Mouse (Mus musculus): Measurements from ENCODE around the gene Cbx7.

Gene Cbx7

GRCm38 (mm10) chr15:80000694-80001093 lies 29.8 kb upstream of the Cbx7 start:
- no peak for DNase-seq

GRCm38 (mm10) chr15:79997988-79998387 lies 27.1 kb upstream of the Cbx7 start:
- no peak for DNase-seq

- no peak for DNase-seq
Observed at GRCm38 (mm10) chr15:79996781-79997180, 25.9 kb upstream of the Cbx7 start.

DNA sequence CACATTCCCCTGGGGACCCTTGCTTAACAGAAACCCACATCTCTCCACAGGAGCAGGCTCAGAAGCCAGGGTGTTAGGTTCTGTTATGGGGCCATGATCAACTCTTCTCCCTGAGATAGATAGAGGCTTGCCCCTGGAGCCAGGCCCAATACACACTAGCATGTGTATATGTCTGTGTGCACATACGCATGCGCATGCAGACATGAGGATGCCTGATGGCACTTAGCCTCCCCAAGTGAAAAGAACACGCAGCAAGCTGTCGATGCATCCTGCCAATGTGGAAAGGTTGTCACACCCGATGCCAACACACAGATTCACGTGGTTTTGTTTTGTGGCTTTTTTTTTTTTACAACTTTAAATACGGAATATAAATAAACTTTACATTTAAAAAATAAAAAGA lies 24.6 kb upstream of the Cbx7 start:
- no peak for DNase-seq

- DNase-seq: no peak
Observed at GRCm38 (mm10) chr15:79994566-79994965, 23.6 kb upstream of the Cbx7 start.

DNA sequence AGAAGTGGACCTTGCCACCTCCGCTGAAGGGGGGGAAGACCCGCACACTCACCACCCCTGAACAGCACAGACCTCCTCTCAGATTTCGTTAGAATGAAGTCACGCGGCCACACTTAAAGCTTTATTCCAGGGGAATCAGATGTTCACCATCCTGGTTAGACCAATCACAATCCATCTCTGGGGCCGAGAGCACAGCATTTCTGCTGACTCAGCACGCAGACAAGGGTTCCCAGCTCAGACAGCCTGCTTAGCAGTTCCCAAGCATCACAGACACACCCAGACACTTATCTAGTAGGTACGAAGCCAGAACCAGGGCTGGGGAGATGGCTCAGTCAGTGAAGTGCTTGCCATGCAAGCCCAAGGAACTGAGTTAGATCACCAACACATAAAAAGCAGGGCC lies 15.3 kb upstream of the Cbx7 start:
- no peak for DNase-seq

- no peak for DNase-seq
Observed at GRCm38 (mm10) chr15:79985471-79985870, 14.6 kb upstream of the Cbx7 start.

GRCm38 (mm10) chr15:79984152-79984551 lies 13.2 kb upstream of the Cbx7 start:
- no peak for DNase-seq

DNA sequence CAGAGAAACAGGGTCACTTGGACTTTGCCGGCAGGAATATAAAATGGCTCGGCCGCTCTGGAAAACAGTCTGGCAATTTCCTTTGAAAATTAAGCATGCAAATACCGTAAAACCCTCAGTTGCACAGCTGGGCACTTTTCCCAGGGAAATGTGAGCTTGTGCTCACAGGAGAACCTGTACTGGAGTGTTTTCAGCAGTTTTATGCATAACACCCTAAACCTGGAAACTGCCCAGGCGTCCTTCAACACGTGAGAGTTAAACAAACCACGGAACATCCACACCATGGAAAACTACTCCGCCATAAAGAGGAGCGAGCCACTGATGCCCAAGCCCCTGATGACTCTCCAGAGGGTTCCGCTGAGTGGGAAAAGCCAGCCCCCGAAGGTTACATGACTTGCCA lies 9.8 kb upstream of the Cbx7 start:
- DNase-seq: no peak

DNA sequence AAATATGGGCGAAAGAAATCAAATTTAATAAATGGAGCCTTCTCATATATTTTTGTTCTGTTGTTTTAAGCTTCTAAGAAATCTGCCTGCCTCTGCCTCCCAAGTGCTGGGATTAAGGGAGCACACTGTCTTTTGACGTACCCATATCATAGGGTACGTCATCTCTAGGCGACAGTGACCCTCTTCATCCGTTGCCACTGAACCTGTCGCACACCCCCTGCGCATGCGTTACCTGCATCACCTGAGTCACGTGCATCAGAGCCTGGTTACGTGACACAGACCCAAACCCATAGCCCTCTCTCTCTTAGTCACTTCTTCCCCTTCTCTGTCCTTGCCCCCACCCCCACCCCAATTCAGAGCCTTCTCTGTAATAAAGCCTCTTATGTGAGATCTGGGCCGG lies 1.3 kb upstream of the Cbx7 start:
- no peak for DNase-seq

DNA sequence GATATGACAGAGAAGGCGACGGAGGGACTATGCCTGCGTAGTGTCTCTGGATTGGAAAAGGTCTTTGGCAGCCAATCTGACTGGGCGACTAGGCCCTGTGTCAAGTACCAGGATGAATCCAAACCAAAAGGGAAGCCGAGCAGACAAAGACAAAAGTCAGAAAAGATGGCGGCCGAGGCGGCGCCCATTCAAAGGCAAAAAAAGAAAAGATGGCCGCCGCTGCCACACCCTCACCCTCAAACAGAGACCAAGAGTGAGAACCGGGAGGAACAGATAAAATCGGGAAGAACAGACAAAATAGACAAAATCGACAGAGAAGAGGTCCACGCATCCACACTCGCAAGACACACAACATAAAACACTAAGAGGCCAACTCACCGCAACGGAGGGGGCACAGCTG lies 428 bp downstream of the Cbx7 start:
- DNase-seq: no peak

DNA sequence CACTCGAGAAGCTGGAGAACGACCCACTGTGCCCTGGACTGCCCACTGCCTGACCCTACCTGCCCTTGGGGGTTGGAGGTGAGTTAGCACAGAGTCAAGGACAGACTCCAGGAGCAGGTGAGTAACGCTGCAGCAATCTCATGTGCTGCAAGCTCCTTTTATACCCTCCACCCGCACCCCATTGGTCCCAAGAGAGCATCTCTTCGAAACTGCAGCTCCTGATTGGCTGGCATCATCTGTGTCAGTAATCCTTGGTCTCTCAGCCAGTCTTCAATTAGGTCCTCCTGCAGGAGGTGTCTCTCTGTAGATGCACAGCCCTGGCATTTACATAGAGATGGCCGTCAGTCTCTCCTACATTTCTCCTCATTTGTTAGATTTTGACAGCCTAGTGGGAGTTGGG lies 3.6 kb downstream of the Cbx7 start:
- no peak for DNase-seq

DNA sequence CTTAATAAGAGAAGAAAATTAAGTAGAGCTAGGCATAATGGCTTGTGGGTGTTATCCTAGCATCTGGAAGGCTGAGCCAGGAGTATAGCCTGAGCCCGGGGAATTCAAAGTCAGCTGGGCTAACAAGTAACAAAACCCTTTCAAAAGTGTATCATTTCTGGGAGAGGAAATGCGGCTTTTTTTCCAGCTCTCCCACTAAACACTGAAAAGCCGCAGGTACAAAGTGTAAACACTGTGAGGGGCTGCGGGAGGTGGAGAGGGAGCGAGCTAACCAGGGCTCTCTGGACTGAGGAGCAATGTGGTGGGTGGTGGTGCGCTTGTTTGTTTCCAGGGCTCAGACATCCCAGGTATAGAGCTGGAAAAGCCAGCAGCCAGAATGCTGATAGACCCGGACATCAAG lies 6.5 kb downstream of the Cbx7 start:
- DNase-seq: peak; percentile 7

DNA sequence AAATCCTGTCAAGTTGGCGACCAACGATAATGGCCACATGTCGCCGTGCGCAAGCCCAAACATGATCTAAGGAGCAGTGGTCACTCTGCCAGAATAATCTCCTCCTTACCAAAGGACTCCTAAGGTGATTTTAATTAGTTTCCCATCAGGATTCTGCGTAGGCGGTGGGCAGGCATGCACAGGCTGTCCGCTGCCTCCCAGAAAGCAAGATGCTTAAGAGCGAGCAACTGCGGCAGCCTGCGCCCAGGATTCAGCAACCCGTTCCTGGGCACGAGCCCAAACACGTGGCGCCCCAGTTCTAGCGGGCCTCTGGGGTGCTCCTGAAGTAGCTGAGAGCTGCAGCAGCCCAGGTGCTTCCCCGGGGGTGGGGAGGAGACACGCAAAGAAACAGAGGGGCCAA lies 8.3 kb downstream of the Cbx7 start:
- peak; percentile 86 for DNase-seq

- DNase-seq: no peak
Observed at GRCm38 (mm10) chr15:79961366-79961921, 9.5 kb downstream of the Cbx7 start.

- DNase-seq: no peak
Observed at GRCm38 (mm10) chr15:79958418-79958817, 12.5 kb downstream of the Cbx7 start.

DNA sequence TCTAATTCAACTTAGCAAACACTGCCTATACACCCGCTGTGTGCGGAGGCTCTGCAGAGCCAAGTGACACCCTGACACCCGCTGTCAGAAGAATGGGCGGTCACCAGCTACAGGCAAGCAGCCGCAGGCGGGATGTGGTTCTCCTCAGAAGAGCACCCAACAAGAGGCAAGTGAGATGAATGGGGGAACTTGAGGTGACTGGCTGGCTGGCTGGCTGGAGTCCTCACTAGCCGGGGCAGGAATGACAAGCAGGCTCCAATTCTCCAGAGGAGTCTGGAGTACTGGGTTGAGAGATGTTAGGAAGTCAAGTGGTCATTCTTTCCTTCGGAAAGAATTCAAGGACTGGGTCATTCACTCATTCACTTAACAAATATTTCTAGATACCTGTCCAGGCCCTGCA lies 14.4 kb downstream of the Cbx7 start:
- peak; percentile 5 for DNase-seq

- peak; percentile 10 for DNase-seq
Observed at GRCm38 (mm10) chr15:79953470-79953869, 17.4 kb downstream of the Cbx7 start.

GRCm38 (mm10) chr15:79952504-79953231 lies 18.3 kb downstream of the Cbx7 start:
- no peak for DNase-seq

- DNase-seq: no peak
Observed at GRCm38 (mm10) chr15:79951730-79952503, 19.0 kb downstream of the Cbx7 start.

GRCm38 (mm10) chr15:79951226-79951625 lies 19.7 kb downstream of the Cbx7 start:
- DNase-seq: no peak

DNA sequence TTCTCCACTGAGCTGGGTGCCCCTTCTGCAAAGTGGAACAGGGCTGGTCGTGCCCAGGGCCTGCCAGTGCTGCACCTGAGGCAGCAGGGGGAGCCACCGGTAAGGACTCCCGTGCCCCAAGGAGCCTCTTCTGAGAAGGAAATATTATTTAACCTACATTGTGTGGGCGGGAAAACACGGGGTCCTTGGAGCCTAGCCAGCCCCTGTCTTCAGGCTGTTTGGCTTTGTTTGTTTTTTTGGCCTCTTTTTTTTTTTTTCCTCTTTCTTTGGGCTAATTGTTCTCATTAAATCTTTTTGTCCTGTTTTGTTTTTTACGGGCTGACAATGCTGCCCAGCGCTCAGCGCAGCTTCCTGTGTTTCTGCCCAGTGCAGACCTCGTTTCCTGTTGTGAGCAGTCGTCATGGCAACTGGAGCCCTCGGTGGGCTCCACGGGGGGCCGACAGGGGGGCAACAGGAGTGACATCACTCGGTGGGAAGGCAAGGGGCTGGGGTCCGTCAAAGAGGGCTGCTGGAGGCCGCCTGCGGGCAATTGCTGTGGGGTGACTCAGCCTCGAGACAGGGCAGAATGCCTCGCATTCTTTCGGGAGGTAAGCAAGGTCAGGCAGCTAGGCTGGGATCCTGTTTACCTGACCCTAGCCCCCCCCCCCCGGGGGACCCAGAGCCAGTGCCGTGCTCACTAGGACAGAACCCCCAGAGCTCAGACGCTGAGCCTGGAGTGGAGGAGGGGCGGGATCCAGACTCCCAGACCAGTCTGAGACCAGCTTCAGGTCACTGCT lies 20.5 kb downstream of the Cbx7 start:
- DNase-seq: peak; percentile 81

GRCm38 (mm10) chr15:79947681-79948080 lies 23.2 kb downstream of the Cbx7 start:
- no peak for DNase-seq

Measured in cerebellum, adult 11-12 months (tissue).